Mouse (Mus musculus) thymus, adult 2 months (tissue): ENCODE data around the gene Mettl16. TPM values are rescaled to one million over a fixed set of nuclear protein-coding genes. Genes with fewer than 3 reads are reported as not detected.

Experiments
- DNase-seq: peaks from one replicate; pipeline ENCODE4 v3.0.0; 2021
- H3K27ac ChIP-seq: fragments of 200-500 bp; 2 replicates; pipeline ENCODE4 v1.5.1; 2012; ENCODE audit warnings: low read length, control low read depth; ENCODE audit not compliant: control insufficient read depth, insufficient read depth
- H3K27me3 ChIP-seq: fragments of 200-500 bp; 2 replicates; pipeline ENCODE4 v1.6.1; 2012; ENCODE audit warnings: mild to moderate bottlenecking, low read length, moderate library complexity, mixed read lengths; ENCODE audit not compliant: control insufficient read depth, insufficient read depth
- H3K36me3 ChIP-seq: fragments of 200-500 bp; 2 replicates; pipeline ENCODE4 v1.6.1; 2012; ENCODE audit warnings: mild to moderate bottlenecking, low read length, moderate library complexity; ENCODE audit not compliant: control insufficient read depth, insufficient read depth
- H3K4me1 ChIP-seq: fragments of 200-500 bp; replicated peaks from 2 replicates; pipeline ENCODE4 v1.6.1; 2012; ENCODE audit warnings: low read length; ENCODE audit not compliant: control insufficient read depth, insufficient read depth
- H3K4me3 ChIP-seq: fragments of 200-500 bp; 2 replicates; pipeline ENCODE4 v1.5.1; 2012; ENCODE audit warnings: mild to moderate bottlenecking, low read length, control low read depth, moderate library complexity; ENCODE audit not compliant: control insufficient read depth, insufficient read depth
- CTCF ChIP-seq: fragments of 200-500 bp; IDR thresholded peaks from 2 replicates; pipeline ENCODE4 v1.5.1; 2012; ENCODE audit warnings: mild to moderate bottlenecking, control low read depth, low read length, moderate library complexity, borderline replicate concordance; ENCODE audit not compliant: control insufficient read depth, poor library complexity, insufficient read depth; ENCODE audit errors: extremely low read depth
- POLR2A ChIP-seq: fragments of 200-500 bp; IDR thresholded peaks from 2 replicates; pipeline ENCODE4 v1.6.1; 2012; ENCODE audit warnings: mild to moderate bottlenecking, low read length, control low read depth, moderate library complexity; ENCODE audit not compliant: control insufficient read depth, poor library complexity, insufficient read depth; ENCODE audit errors: extremely low read depth
- WGBS: fragments of 180-500 bp; shearing (Covaris S2); methylation state at CpG from one replicate; pipeline ENCODE4 v1.1.7; 2018; 5-methylcytosine and 5-hydroxymethylcytosine counted together
- polyA plus RNA-seq: library from polyadenylated mRNA; depleted of rRNA; stranded (reverse); fragments of >200 nt; gene quantifications from 2 replicates; pipeline ENCODE4 v1.2.3, GENCODE M21; 2012; rRNA removed

Gene Mettl16
- polyA plus RNA-seq, result 3.2 and 5.3 TPM in 2 replicates

DNA sequence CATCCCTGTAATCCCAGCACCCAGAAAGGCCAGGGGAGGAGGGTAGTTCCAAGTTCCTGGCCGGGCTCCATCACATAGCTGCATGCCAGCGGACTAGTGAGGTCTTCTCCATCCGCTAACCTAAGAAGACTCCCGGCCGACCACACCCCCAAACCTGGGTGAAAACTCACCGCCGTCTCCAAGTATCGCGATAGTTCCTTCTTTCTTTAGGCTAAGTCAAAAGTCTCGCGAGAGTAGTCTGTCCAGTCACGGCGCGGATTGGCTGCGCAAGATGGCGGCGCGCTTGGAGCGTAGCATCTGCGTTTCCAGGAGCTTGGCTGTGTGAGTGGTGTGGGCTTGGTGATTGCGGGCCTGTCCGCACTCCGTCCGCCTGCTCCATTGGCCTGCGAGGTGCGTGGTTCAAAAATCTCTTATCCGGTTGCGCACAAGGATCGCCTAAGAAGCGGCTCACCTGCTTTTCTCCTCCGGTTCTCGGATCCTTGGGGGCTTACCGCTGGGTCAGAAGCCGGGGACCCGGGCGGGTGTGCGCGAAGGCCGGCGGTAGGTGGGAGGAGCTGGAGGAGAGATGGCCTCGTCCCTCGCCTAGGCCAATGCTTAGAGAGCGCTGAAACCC is at the start of gene Mettl16:
Gene Mettl16, plus strand, starts transcription at position 236 of the 613 bp plus-strand sequence.
- Histone ChIP-seq H3K27me3 (no peaks in the 10 kb centered on the region), H3K4me3 (peak within 1 kb of the TSS; percentile 79), H3K4me1 (peaks cover 10% of the 10 kb centered on the region), H3K27ac (peak within 1 kb of the TSS; percentile 43; the same call in 1 of the 2 replicates), H3K36me3 (no peaks in the 10 kb centered on the region; the same call in none of the 2 replicates)
- WGBS, result under 1% methylated on average over 43 of the region's 43 CpGs
- TF ChIP-seq CTCF (peak; percentile 53; the same call in 1 of the 2 replicates), POLR2A (peak; percentile 44; the same call in 1 of the 2 replicates)
- peak; percentile 94 for DNase-seq

DNA sequence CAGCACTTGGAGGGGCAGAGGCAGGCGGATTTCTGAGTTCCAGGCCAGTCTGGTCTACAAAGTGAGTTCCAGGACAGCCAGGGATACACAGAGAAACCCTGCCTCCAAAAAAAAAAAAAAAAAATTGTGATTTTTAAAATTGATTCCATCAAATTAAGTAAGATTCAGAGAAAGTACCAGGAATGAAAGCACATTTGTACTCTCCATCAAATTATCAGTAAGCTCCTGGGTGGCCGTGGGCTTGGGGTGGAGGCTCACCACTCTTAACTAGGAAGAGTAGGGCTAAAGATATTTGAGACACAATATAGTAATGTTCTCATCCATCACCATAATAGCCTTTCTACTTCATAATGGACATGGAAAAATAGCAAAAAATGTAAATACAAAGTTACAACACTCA is 49.5 kb upstream of the Mettl16 start:
- WGBS, result 85% methylated on average over 2 of the region's 2 CpGs
- TF ChIP-seq POLR2A (no peak), CTCF (no peak)
- no peak overlapping the region for H3K4me3 ChIP-seq
- H3K27me3 ChIP-seq, result no peaks in the 10 kb centered on the region
- DNase-seq, result no peak
- no peak overlapping the region for H3K27ac ChIP-seq
- H3K4me1 ChIP-seq, result peaks cover 2% of the 10 kb centered on the region; the same call in 1 of the 2 replicates
- H3K36me3 ChIP-seq, result no peaks in the 10 kb centered on the region

DNA sequence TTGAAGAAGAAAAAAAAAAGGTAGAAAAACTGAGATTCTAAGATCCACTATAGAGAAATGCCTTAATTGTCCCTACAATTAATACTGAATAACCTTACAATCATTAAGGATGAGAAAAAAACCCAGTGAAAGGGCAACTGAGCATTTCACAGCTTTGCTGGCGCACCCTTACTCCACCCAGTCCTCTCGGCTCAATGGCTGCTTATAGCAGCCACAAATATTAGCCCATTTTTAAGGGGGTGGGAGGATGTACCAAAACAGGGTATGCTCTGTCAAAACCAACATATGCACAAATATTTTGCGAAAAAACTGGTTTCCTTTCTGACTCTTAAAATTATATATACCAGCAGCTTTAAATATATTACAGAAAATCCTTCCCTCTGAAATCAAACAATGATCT is 48.7 kb upstream of the Mettl16 start:
- no peak for TF ChIP-seq POLR2A
- 52% methylated on average over 3 of the region's 3 CpGs for WGBS
- DNase-seq, result no peak
- peaks cover 2% of the 10 kb centered on the region; the same call in 1 of the 2 replicates for H3K4me1 ChIP-seq
- no peaks in the 10 kb centered on the region for H3K36me3 ChIP-seq
- H3K27ac ChIP-seq, result no peak overlapping the region
- no peak overlapping the region for H3K4me3 ChIP-seq
- no peaks in the 10 kb centered on the region for H3K27me3 ChIP-seq

DNA sequence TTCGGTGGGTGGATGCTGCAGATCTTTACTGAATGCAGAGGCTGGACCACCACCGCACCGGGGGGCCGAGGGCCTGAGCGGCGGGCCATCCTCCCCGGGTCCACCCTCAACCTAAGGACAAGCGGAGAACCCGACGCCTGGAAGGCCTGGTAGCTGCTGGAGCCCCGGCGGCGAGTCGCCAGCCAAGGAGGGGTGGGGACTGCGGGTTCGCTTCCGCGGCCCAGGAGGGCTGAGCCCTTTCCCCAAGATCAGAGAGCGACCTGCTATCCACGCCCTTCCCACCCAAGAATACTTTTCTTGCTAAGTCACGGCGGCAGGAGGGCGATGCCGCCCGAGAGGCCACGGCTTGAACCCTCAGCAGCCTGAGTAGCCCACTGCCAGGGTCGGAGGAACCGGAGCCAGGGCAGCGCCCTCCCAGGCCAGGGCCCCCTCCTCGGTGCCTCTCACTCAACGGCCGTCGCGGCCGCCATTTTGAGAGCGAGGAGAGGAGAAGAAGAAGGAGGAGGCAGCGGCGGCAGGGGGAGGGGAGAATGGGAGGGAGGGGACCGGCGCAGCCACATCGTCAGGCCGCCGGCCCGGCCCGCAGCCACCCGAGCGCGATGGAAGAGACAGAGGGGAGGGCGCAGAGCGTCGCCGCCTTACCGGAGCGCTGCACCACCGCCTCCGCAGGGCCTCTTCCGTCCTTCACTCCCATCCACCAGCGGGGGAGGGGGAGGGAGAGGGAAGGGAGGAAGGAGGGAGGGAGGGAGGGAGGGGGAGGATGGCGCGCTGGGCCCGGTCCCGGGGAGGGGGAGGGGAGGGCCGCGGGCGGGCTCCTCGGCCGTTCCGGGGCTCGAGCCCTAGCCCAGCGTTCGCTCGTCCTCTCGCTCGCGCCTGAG is 47.0 kb upstream of the Mettl16 start:
- under 1% methylated on average over 61 of the region's 75 CpGs for WGBS
- H3K36me3 ChIP-seq, result no peaks in the 10 kb centered on the region
- no peaks in the 10 kb centered on the region for H3K27me3 ChIP-seq
- peak overlapping the region; percentile 82 for H3K4me3 ChIP-seq
- H3K27ac ChIP-seq, result peak overlapping the region; percentile 70
- H3K4me1 ChIP-seq, result peaks cover 2% of the 10 kb centered on the region; the same call in 1 of the 2 replicates
- TF ChIP-seq CTCF (no peak), POLR2A (peak; percentile 65; the same call in 1 of the 2 replicates)
- DNase-seq, result peak; percentile 84

DNA sequence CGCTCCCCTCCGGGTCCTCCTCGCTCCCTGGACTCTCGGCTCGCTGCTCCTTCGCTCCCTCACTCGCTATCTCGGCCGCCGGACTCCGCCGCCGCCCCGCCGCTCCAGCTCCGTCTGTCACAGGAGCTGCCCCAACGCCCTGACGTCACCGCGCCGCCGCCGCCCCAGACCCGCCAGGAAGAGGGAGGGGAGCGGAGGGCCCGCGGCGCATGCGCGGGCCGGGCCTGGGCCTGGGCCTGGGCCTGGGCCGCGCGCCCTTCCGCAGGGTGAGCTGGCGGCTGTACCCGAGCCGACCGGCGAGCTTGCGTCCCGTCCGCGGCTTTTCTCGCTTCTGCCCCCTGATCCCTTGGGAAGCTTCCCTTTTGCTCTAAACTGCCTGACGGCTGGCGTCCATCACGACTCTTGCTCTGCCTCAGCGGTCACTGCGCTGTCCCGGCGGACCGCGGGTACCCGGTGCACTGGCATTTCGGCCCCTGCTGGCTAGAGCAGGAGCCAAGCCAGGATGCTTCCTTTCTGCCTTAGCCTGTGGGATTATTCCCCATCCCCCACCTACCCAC is 46.3 kb upstream of the Mettl16 start, which contains the start of gene Pafah1b1:
Gene Pafah1b1, minus strand, starts transcription at position 436 of the 557 bp plus-strand sequence.
- peak within 1 kb of the TSS; percentile 82 for H3K4me3 ChIP-seq
- no peaks in the 10 kb centered on the region for H3K36me3 ChIP-seq
- under 1% methylated on average over 55 of the region's 56 CpGs for WGBS
- peak within 1 kb of the TSS; percentile 70 for H3K27ac ChIP-seq
- H3K4me1 ChIP-seq, result peaks cover 2% of the 10 kb centered on the region; the same call in 1 of the 2 replicates
- no peaks in the 10 kb centered on the region for H3K27me3 ChIP-seq
- TF ChIP-seq CTCF (0 out of 2 replicates have a peak, but pooled peaks have one; percentile 22), POLR2A (peak; percentile 99)
- DNase-seq, result peak; percentile 95

DNA sequence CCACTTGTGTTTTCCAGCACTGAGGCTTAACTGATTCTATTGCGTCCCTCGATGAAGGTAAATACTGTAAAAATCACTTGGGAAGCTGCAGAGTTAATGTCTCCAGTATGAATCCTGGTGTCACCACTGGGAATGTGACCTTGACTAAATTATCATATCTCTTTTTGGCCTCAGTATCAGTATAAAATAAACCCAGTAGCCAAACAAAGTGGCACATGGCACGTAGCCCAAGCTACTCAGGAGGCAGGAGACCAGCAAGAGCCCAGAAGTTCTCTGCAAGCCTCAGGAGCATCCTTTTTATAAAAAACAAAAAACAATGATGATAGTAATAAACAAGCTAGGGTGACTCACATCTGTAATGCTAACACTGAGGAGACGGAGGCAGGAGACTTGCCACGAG is 45.4 kb upstream of the Mettl16 start:
- TF ChIP-seq POLR2A, result no peak
- TF ChIP-seq CTCF, result no peak
- DNase-seq, result no peak
- H3K36me3 ChIP-seq, result no peaks in the 10 kb centered on the region
- H3K4me1 ChIP-seq, result peaks cover 2% of the 10 kb centered on the region; the same call in 1 of the 2 replicates
- no peak overlapping the region for H3K27ac ChIP-seq
- no peaks in the 10 kb centered on the region for H3K27me3 ChIP-seq
- no peak overlapping the region for H3K4me3 ChIP-seq
- WGBS, result 93% methylated on average over 5 of the region's 5 CpGs
